Mouse (Mus musculus) neural tube, embryonic 14.5 days (tissue): ENCODE results near the gene Dcp1a. TPM values are rescaled to one million over a fixed set of nuclear protein-coding genes. Genes with fewer than 3 reads are reported as not detected.
"Not testable (repeated sequence)": the region's sequence is repeated elsewhere in the genome, so short reads cannot be mapped to it uniquely, and the experiment has no call there.

Experiments
- ATAC-seq: fragments of 200-750 bp; cut with Nextera tagmentation; 2 replicates; pipeline ENCODE4 v1.8.0; 2017; ENCODE audit warnings: low read depth, mild to moderate bottlenecking, moderate TSS enrichment, moderate library complexity
- H3K27ac ChIP-seq: fragments of 300-500 bp; sonication (generic); 2 replicates; pipeline ENCODE4 v1.5.1; 2014; ENCODE audit warnings: low read depth, mild to moderate bottlenecking, control low read depth, low read length, moderate library complexity, mixed read lengths
- H3K27me3 ChIP-seq: fragments of 300-500 bp; sonication (generic); 2 replicates; pipeline ENCODE4 v1.6.1; 2014; ENCODE audit warnings: low read length; ENCODE audit not compliant: control insufficient read depth, insufficient read depth
- H3K36me3 ChIP-seq: fragments of 300-500 bp; sonication (generic); 2 replicates; pipeline ENCODE4 v1.6.1; 2014; ENCODE audit warnings: low read length, mixed read lengths; ENCODE audit not compliant: control insufficient read depth, insufficient read depth
- H3K4me1 ChIP-seq: fragments of 300-500 bp; sonication (generic); 2 replicates; pipeline ENCODE4 v1.6.1; 2014; ENCODE audit warnings: low read length; ENCODE audit not compliant: control insufficient read depth, insufficient read depth
- H3K4me2 ChIP-seq: fragments of 300-500 bp; sonication (generic); 2 replicates; pipeline ENCODE4 v1.6.1; 2014; ENCODE audit warnings: mild to moderate bottlenecking, low read depth, low read length, control low read depth
- H3K4me3 ChIP-seq: fragments of 300-500 bp; sonication (generic); 2 replicates; pipeline ENCODE4 v1.5.1; 2014; ENCODE audit warnings: low read depth, low read length, control low read depth, mixed read lengths
- H3K9ac ChIP-seq: fragments of 300-500 bp; sonication (generic); replicated peaks from 2 replicates; pipeline ENCODE4 v1.6.1; 2014; ENCODE audit warnings: low read depth, mild to moderate bottlenecking, control low read depth, low read length, mixed read lengths
- H3K9me3 ChIP-seq: fragments of 300-500 bp; sonication (generic); 2 replicates; pipeline ENCODE4 v1.6.1; 2016; ENCODE audit warnings: low read length; ENCODE audit not compliant: control insufficient read depth
- WGBS: fragments of 180-500 bp; shearing (Covaris S2); extraction: QIAGEN DNeasy Blood & Tissue Kit; methylation state at CpG from one replicate; pipeline ENCODE4 v1.1.7; 2014; 5-methylcytosine and 5-hydroxymethylcytosine counted together
- polyA plus RNA-seq: library from polyadenylated mRNA; unstranded; fragments of >200 nt; fragmentation: Nextera tagmentation; extraction: Ambion mirVana; gene quantifications from 2 replicates; pipeline ENCODE4 v1.2.1, GENCODE M21; 2014

Gene Dcp1a
- polyA plus RNA-seq, 1 experiment from 2014 or later: 22.1 TPM

DNA sequence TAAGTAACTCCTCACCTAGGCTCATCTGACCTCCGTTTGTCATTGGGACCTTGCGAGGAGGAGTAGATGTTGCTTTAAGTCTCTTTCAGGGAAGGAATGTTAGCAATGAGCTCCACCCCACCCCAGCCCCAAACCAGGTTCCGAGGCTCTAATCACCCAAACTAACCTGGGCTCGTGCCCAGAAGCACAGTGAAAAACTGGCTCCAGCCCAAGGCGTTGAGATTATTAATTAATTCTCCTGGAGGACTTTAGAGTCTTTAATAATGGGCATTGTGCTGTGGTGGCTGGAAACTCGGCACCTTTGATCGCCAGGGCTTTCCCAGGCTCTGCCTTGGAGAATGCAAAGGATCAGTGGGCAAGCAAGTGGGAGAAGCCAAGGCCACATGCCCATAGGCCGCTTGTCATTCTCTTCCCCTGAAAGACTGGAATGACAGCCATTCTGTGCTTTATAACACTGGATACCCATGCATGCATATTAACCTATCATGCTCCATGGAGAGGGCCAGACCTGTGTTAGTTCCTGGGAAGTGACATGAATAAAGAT lies 51.5 kb downstream of the Dcp1a start:
- no peak overlapping the region for H3K4me3 ChIP-seq
- no peak for ATAC-seq
- no peak overlapping the region for H3K9ac ChIP-seq
- no peak overlapping the region for H3K27ac ChIP-seq
- no peaks in the 10 kb centered on the region for H3K9me3 ChIP-seq
- 67% methylated on average over 8 of the region's 8 CpGs for WGBS
- H3K4me2 ChIP-seq: no peak overlapping the region
- H3K27me3 ChIP-seq: no peaks in the 10 kb centered on the region
- H3K36me3 ChIP-seq: peaks cover 13% of the 10 kb centered on the region; the same call in 1 of the 2 replicates
- no peaks in the 10 kb centered on the region for H3K4me1 ChIP-seq

DNA sequence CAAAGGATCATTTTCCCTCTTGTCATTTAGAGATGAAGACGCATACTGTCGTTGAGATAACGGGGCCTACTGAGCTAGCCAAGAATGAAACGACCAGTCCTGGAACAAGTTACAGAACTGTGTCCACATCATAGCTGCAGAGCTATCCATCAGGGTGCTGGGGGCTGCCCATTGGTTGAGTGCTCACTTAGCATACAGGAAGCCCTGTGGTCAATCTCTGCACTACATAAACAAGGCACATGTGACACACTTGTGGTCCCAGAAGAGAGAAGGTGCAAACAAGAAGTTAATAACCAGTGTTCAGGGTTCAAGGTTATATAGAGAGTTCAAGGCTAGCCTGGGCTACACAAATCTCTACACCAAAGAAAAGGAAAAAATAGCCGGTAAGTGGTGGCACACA lies 52.1 kb downstream of the Dcp1a start:
- Histone ChIP-seq H3K4me2 (no peak overlapping the region), H3K36me3 (peaks cover 9% of the 10 kb centered on the region; the same call in 1 of the 2 replicates), H3K9ac (no peak overlapping the region), H3K27me3 (no peaks in the 10 kb centered on the region), H3K27ac (no peak overlapping the region), H3K4me1 (no peaks in the 10 kb centered on the region), H3K9me3 (no peaks in the 10 kb centered on the region), H3K4me3 (no peak overlapping the region)
- WGBS: 88% methylated on average over 5 of the region's 5 CpGs
- no peak for ATAC-seq

DNA sequence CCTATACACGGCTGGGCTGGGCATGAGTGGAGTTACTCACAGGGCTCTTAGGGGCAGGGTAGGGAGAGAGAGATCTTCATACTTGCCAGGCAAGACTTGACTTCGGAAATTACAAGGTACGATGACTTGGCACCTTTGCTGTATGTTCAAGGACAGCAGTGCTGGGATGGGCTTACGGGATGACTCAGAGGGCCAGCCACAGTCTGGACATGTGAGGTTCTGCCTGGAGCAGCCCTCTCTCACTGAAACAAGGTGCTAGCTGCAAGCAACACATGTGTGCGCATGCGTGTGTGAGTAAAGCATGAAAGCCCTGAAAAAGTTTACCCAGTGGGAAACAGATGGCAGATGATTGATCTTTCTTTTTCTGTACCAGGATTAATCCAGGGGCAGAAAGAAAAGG lies 52.6 kb downstream of the Dcp1a start:
- Histone ChIP-seq H3K27ac (no peak overlapping the region), H3K4me3 (no peak overlapping the region), H3K9ac (no peak overlapping the region), H3K4me1 (no peaks in the 10 kb centered on the region), H3K27me3 (no peaks in the 10 kb centered on the region), H3K4me2 (no peak overlapping the region), H3K36me3 (0 out of 2 replicates have a peak, but pooled peaks cover 7% of the 10 kb centered on the region), H3K9me3 (no peaks in the 10 kb centered on the region)
- WGBS: 93% methylated on average over 6 of the region's 6 CpGs
- ATAC-seq: no peak

DNA sequence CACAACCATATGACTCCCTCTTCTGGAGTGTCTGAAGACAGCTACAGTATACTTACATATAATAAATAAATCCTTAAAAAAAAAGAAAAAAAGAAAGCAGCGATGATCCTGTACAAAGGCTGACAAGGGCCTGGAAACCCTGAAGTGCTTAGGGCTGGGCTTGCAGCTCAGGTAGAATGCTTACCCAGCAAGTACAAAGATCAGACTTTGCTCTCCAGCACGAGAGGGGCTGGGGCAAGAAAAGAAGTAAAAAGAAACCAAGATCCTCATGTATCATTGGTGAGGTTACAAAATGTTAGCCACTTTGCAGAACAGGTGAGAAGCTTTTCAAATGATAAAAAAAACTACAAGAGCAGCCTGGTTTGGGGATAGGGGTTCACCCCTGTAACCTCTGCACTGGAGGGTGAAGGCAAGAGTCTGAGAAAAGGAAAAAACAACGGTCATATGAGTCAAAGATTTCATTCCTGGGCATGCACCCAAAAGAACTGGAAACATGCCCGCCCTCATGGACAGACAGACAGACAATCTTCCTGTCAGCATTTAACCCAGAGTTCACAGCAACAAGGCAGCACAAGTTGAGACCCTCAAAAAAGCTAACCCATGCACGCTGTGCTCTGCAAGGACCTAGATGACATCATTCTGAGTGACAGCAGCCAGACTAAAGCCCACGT lies 54.6 kb downstream of the Dcp1a start:
- no peak overlapping the region for H3K27ac ChIP-seq
- no peaks in the 10 kb centered on the region for H3K4me1 ChIP-seq
- no peaks in the 10 kb centered on the region for H3K27me3 ChIP-seq
- no peak overlapping the region for H3K4me2 ChIP-seq
- 88% methylated on average over 6 of the region's 6 CpGs for WGBS
- no peak overlapping the region for H3K4me3 ChIP-seq
- H3K9ac ChIP-seq: no peak overlapping the region
- H3K36me3 ChIP-seq: no peaks in the 10 kb centered on the region
- ATAC-seq: no peak
- no peaks in the 10 kb centered on the region for H3K9me3 ChIP-seq

DNA sequence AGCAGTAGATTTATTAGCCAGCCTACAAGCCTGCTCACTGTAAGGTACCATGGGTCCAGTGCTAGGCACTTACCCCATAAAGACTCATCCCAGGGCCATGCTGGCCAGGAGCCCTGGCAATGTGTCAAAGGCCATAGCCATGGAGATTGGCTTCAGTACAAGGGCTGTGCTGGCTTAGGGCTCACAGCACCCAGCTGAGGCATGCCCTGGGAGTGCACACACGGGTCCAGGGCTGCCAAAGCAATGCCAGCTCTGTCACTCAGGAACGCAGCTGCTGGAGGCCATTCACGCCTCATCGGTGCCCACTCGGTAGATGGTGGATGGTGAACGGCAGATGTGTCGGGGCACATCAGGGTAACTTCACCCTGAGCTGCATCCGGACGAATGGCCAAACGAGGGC lies 62.2 kb downstream of the Dcp1a start:
- H3K4me2 ChIP-seq: no peak overlapping the region
- ATAC-seq: peak; percentile 81; the same call in 1 of the 2 replicates
- no peaks in the 10 kb centered on the region for H3K27me3 ChIP-seq
- no peak overlapping the region for H3K4me3 ChIP-seq
- H3K9ac ChIP-seq: no peak overlapping the region
- H3K4me1 ChIP-seq: no peaks in the 10 kb centered on the region
- no peaks in the 10 kb centered on the region for H3K9me3 ChIP-seq
- no peaks in the 10 kb centered on the region for H3K36me3 ChIP-seq
- 40% methylated on average over 10 of the region's 10 CpGs for WGBS
- 0 out of 2 replicates have a peak overlapping the region, but pooled peaks have one; percentile 29 for H3K27ac ChIP-seq

DNA sequence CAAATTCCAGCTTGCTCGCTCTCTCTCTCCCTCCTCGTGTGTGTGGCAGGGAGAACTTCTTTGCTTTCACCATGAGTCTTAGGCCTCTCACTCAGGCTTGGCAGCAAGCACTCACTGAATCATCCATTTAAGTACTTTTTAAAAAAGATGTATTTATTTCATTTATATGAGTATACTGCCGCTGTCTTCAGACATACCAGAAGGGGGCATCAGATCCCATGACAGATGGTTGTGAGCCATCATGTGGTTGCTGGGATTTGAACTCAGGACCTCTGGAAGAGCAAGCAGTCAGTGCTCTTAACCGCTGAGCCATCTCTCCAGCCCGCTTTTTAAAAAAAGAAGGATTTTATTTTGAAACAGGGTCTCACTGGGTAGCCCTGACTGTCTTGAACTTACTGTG lies 64.0 kb downstream of the Dcp1a start:
- not testable (repeated sequence) for H3K27ac ChIP-seq, H3K36me3 ChIP-seq, ATAC-seq, H3K9me3 ChIP-seq, H3K27me3 ChIP-seq, H3K4me3 ChIP-seq, H3K4me1 ChIP-seq, H3K9ac ChIP-seq, H3K4me2 ChIP-seq
- WGBS: 92% methylated on average over 5 of the region's 5 CpGs

DNA sequence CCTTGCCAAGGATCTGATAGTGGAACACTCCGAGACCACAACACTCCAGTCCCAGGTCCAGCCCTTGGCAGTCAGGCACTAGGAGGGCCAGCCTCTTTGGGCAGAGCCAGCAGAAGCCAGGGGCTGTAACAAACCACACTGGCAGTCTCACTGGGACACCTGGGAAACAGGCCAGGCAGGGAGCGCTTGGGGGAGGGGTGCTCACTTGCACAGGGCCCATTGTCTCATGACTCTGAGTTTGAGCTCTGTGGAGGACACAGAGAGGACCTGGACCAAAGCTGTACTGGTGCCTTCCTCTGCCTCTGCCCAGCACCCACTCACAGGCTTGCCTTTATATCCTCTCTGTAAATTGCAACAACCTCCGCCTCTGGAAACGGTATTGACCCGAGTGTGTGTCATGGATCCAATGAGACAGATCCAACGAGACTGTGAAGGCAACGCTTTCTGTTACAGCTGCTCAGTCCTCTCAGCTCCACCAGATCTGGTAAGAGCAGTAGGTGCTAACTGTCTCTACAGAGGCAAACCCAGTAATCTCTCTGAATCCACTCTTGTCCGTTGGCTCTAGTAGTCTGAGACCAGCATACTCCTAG lies 68.9 kb downstream of the Dcp1a start, which contains the start of gene Tkt:
Gene Tkt (plus strand): TSS at position 229 of the 590 bp plus-strand sequence.
- H3K9ac ChIP-seq: peak within 1 kb of the TSS; percentile 95
- ATAC-seq: peak; percentile 31; the same call in 1 of the 2 replicates
- H3K27ac ChIP-seq: peak within 1 kb of the TSS; percentile 94
- 26% methylated on average over 8 of the region's 8 CpGs for WGBS
- peaks cover 25% of the 10 kb centered on the region for H3K4me1 ChIP-seq
- H3K4me3 ChIP-seq: peak within 1 kb of the TSS; percentile 62
- H3K27me3 ChIP-seq: no peaks in the 10 kb centered on the region
- no peaks in the 10 kb centered on the region for H3K36me3 ChIP-seq
- no peaks in the 10 kb centered on the region for H3K9me3 ChIP-seq
- H3K4me2 ChIP-seq: peak within 1 kb of the TSS; percentile 91

DNA sequence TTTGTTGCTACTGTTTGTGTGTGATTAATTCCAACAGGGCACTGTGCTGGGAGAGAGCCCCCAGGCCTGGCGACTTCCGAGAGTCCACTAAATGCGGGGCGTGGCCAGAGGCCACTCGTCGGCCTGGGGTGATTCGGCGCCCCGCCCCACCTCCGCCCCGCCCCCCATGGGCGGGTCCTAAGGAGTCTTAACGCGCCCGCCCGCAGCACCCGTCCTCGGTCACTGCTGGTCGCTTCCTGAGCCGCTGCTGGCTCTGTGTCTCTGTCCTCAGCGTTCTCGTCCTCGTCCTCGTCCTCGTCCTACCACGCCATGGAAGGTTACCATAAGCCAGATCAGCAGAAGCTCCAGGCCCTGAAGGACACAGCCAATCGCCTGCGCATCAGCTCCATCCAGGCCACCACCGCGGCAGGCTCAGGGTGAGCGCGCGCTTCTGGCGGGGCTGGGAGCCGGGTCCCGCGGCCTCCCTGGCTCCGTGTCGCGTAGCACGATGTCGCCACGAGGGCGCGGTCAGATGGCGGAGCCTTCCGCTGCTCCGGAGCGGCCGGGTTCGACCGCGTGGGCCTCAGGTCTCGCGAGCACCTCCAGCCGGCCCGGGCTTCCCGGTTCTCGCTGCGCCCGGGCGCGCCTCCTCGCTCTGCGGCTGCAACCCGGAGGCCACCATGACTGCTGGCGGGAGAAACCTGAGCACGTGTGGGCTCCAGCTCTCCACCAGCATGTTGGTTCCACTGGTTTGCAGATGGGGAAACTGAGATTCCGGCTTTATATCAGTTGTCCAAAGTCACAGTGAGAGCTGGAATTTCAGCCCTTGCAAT lies 69.8 kb downstream of the Dcp1a start:
- ATAC-seq: peak; percentile 93
- Histone ChIP-seq H3K4me1 (peaks cover 25% of the 10 kb centered on the region), H3K9me3 (no peaks in the 10 kb centered on the region), H3K4me3 (peak overlapping the region; percentile 62), H3K27me3 (no peaks in the 10 kb centered on the region), H3K27ac (peak overlapping the region; percentile 94), H3K9ac (peak overlapping the region; percentile 95), H3K4me2 (peak overlapping the region; percentile 91), H3K36me3 (no peaks in the 10 kb centered on the region)
- whole genome bisulfite sequencing: 0% methylated on average over 69 of the region's 69 CpGs
